ENCODE assay signal across 8 mouse cellular contexts in genomic region chr19:41481030-41481886, GRCm38 (mm10). TPM values are rescaled to one million over a fixed set of nuclear protein-coding genes. Genes with fewer than 3 reads are reported as not detected.
A peak's percentile ranks its signal among the peaks of the same experiment; 100 is the strongest.
DNase-seq lines count a peak whose midpoint lies in the region; ATAC-seq and TF ChIP-seq lines count a peak whose summit lies in the region.

No protein-coding gene starts in this region.

- DNase-seq in CD4-positive, CD25-positive, alpha-beta regulatory T cell, adult 2 months (ENCODE audit: low read depth, low spot score) = peak; percentile 73
- peak; percentile 90 for DNase-seq in NIH3T3 (ENCODE audit: low read depth)
- peak; percentile 83 for DNase-seq in embryo, embryonic 10 days (ENCODE audit: low spot score)
- DNase-seq in lung, embryonic 14.5 days = peak; percentile 89
- DNase-seq in urinary bladder, adult 2 months (ENCODE audit: low spot score) = no peak

- H3K27me3 ChIP-seq in heart, embryonic 13.5 days (replicated peaks) = no peaks in the 10 kb centered on the region
- no peaks in the 10 kb centered on the region for H3K27me3 ChIP-seq in kidney, embryonic 16.5 days (ENCODE audit: insufficient read depth, low read length)
- no peaks in the 10 kb centered on the region for H3K27me3 ChIP-seq in lung, embryonic 14.5 days (ENCODE audit: insufficient read depth, low read length)

- peak overlapping the region; percentile 96 for H3K4me3 ChIP-seq in heart, embryonic 13.5 days
- H3K4me3 ChIP-seq in kidney, embryonic 16.5 days (ENCODE audit: low read length) = peak overlapping the region; percentile 92
- H3K4me3 ChIP-seq in lung, embryonic 14.5 days (ENCODE audit: low read depth, low read length) = peak overlapping the region; percentile 96; the same call in 1 of the 2 replicates
- H3K4me3 ChIP-seq in olfactory bulb, adult 2 months (ENCODE audit: insufficient read depth, low read depth, low read length) = peak overlapping the region; percentile 7; the same call in 1 of the 2 replicates

- WGBS in heart, embryonic 13.5 days = 10% methylated on average over 15 of the region's 15 CpGs
- WGBS in kidney, embryonic 16.5 days = 8% methylated on average over 15 of the region's 15 CpGs
- 9% methylated on average over 15 of the region's 15 CpGs for WGBS in lung, embryonic 14.5 days
- WGBS in olfactory bulb, adult 2 months = 8% methylated on average over 15 of the region's 15 CpGs

- TF ChIP-seq CTCF in lung, embryonic 14.5 days (IDR thresholded peaks at IDR 0.05; ENCODE audit: low read depth) = peak; percentile 87
- no peak for TF ChIP-seq CTCF in olfactory bulb, adult 2 months (IDR thresholded peaks at IDR 0.05; ENCODE audit: insufficient read depth, low read depth, low read length)

- peak overlapping the region; percentile 81 for H3K4me2 ChIP-seq in heart, embryonic 13.5 days
- peak overlapping the region; percentile 68 for H3K4me2 ChIP-seq in kidney, embryonic 16.5 days (replicated peaks; ENCODE audit: low read depth, low read length)
- H3K4me2 ChIP-seq in lung, embryonic 14.5 days = peak overlapping the region; percentile 88

- no peak for ATAC-seq in heart, embryonic 13.5 days (ENCODE audit: extremely low read depth, insufficient number of reproducible peaks, low FRiP score, low TSS enrichment)
- ATAC-seq in kidney, embryonic 16.5 days (ENCODE audit: low FRiP score, low TSS enrichment) = peak; percentile 10; the same call in 1 of the 2 replicates
- ATAC-seq in lung, embryonic 14.5 days (ENCODE audit: insufficient read depth) = no peak

- H3K9ac ChIP-seq in heart, embryonic 13.5 days = peak overlapping the region; percentile 97
- 0 out of 2 replicates have a peak overlapping the region, but pooled peaks have one; percentile 11 for H3K9ac ChIP-seq in kidney, embryonic 16.5 days (replicated peaks; ENCODE audit: low read length)
- no peak overlapping the region for H3K9ac ChIP-seq in lung, embryonic 14.5 days

- H3K27ac ChIP-seq in heart, embryonic 13.5 days (replicated peaks) = peak overlapping the region; percentile 99
- H3K27ac ChIP-seq in kidney, embryonic 16.5 days (ENCODE audit: low read length) = peak overlapping the region; percentile 99; the same call in 1 of the 2 replicates
- peak overlapping the region; percentile 98; the same call in 1 of the 2 replicates for H3K27ac ChIP-seq in lung, embryonic 14.5 days (ENCODE audit: low read depth)
- H3K27ac ChIP-seq in olfactory bulb, adult 2 months (ENCODE audit: insufficient read depth, low read depth, low read length) = no peak overlapping the region

- peaks cover 31% of the 10 kb centered on the region for H3K4me1 ChIP-seq in heart, embryonic 13.5 days
- peaks cover 24% of the 10 kb centered on the region for H3K4me1 ChIP-seq in kidney, embryonic 16.5 days (ENCODE audit: insufficient read depth, low read length)
- peaks cover 4% of the 10 kb centered on the region; the same call in 1 of the 2 replicates for H3K4me1 ChIP-seq in lung, embryonic 14.5 days (ENCODE audit: insufficient read depth)
- H3K4me1 ChIP-seq in olfactory bulb, adult 2 months (ENCODE audit: control insufficient read depth, insufficient read depth, low read length) = no peaks in the 10 kb centered on the region

- no peaks in the 10 kb centered on the region for H3K9me3 ChIP-seq in heart, embryonic 13.5 days
- no peaks in the 10 kb centered on the region for H3K9me3 ChIP-seq in kidney, embryonic 16.5 days (ENCODE audit: low read length)
- no peaks in the 10 kb centered on the region for H3K9me3 ChIP-seq in lung, embryonic 14.5 days (ENCODE audit: low read depth, low read length)

- no peaks in the 10 kb centered on the region for H3K36me3 ChIP-seq in heart, embryonic 13.5 days
- no peaks in the 10 kb centered on the region for H3K36me3 ChIP-seq in kidney, embryonic 16.5 days (ENCODE audit: insufficient read depth, low read length)
- H3K36me3 ChIP-seq in lung, embryonic 14.5 days (ENCODE audit: insufficient read depth) = no peaks in the 10 kb centered on the region

- TF ChIP-seq POLR2A in olfactory bulb, adult 2 months (IDR thresholded peaks at IDR 0.05; ENCODE audit: insufficient read depth, low read depth, low read length) = no peak

RNA-seq across cellular contexts. Expression of gene Lcor, which starts 1.2 kb away (rescaled TPM):
- polyA plus RNA-seq in heart, embryonic 13.5 days (2015; fragmentation: Nextera tagmentation; extraction: Ambion mirVana) = 9.2 and 11.0 TPM in 2 replicates
- 13.4 and 16.4 TPM in 2 replicates for polyA plus RNA-seq in kidney, embryonic 16.5 days (2015; fragmentation: Nextera tagmentation; extraction: Ambion mirVana)
- polyA plus RNA-seq in lung, embryonic 14.5 days (2014; fragmentation: Nextera tagmentation; extraction: Ambion mirVana) = 13.0 and 13.9 TPM in 2 replicates
- polyA plus RNA-seq in olfactory bulb, adult 2 months (2012; ENCODE audit: insufficient read depth, insufficient read length, low replicate concordance, missing spikeins) = not detected in 2 replicates
- polyA plus RNA-seq in urinary bladder, adult 2 months (2012; rRNA removed) = 1.3 and 2.5 TPM in 2 replicates

Comparison
In these comparisons a context has a peak if more than half of its experiments do, and no peak if none do; other contexts are left out.
1. H3K4me3 ChIP-seq: peak in every context shown above with its lines; median percentile 96 in heart, embryonic 13.5 days; 96 in lung, embryonic 14.5 days; 92 in kidney, embryonic 16.5 days; 7 in olfactory bulb, adult 2 months.